Mouse (Mus musculus) MEL (cell line): ENCODE data around the gene Nr1h4.

Source experiments
- CHD2 ChIP-seq: IDR thresholded peaks from 2 replicates; pipeline ENCODE4 v1.6.1; 2011; ENCODE audit warnings: low read length, improper control_type of control experiment
- CTCF ChIP-seq, 3 experiments: IDR thresholded peaks in 2 of 3; conservative IDR thresholded peaks in 1 of 3; 2 replicates each; pipeline ENCODE4 v1.5.1; 2011 to 2012; ENCODE audit warnings: low read length in 3 of 3, low read depth in 2 of 3, mild to moderate bottlenecking in 2 of 3, improper control_type of control experiment in 1 of 3, inconsistent platforms in 1 of 3, mixed read lengths in 1 of 3, moderate library complexity in 1 of 3; ENCODE audit not compliant: control insufficient read depth in 1 of 3, insufficient read depth in 1 of 3, poor library complexity in 1 of 3, severe bottlenecking in 1 of 3
- MAX ChIP-seq: IDR thresholded peaks from 2 replicates; pipeline ENCODE4 v1.6.1; 2011; ENCODE audit warnings: low read length, improper control_type of control experiment
- POLR2A ChIP-seq, 2 experiments: IDR thresholded peaks; 2 replicates each; pipeline ENCODE4 v1.6.1; 2011 to 2012; ENCODE audit warnings: low read length in 2 of 2, mild to moderate bottlenecking in 2 of 2, control low read depth in 1 of 2, improper control_type of control experiment in 1 of 2, low read depth in 1 of 2, moderate library complexity in 1 of 2; ENCODE audit not compliant: control insufficient read depth in 1 of 2, insufficient read depth in 1 of 2, poor library complexity in 1 of 2
- USF1 ChIP-seq: IDR thresholded peaks from 2 replicates; pipeline ENCODE4 v1.6.1; 2014; ENCODE audit warnings: low read depth, mild to moderate bottlenecking, inconsistent platforms, low read length, improper control_type of control experiment, moderate library complexity

DNA sequence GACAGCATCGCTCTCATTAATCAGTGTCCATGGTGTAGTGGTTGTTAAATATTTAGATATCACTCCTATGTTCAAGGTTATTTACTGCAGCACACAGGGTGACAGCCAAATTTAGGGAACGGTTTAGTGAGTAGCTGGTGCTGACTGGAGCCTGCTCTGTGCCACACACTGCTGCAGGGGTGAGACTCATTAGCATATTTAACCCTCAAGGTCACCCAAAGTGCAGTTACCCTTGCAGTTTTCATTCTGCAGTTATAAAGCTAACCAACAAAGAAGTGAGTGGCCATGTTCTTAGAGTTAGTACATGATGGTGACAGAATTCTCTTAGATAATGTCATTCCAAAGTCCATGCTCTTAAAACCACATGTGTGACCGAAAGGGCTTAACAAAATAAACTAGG, 8.9 kb upstream of the Nr1h4 start:
- TF ChIP-seq CTCF (IDR thresholded peaks at IDR 0.05 in 2 of 3, conservative IDR thresholded peaks at IDR 0.05 in 1 of 3; ENCODE audit: control insufficient read depth in 1 of 3, insufficient read depth in 1 of 3, low read depth in 2 of 3, low read length in 3 of 3, poor library complexity in 1 of 3, severe bottlenecking in 1 of 3) (no peak), CHD2 (no peak), POLR2A (IDR thresholded peaks at IDR 0.05; ENCODE audit: control insufficient read depth in 1 of 2, insufficient read depth in 1 of 2, low read depth in 1 of 2, low read length in 2 of 2, poor library complexity in 1 of 2) (no peak), USF1 (no peak), MAX (no peak)
